Mouse (Mus musculus): Measurements from ENCODE around the gene Omp. TPM values are rescaled to one million over a fixed set of nuclear protein-coding genes. Genes with fewer than 3 reads are reported as not detected.
"Not testable (repeated sequence)": the region's sequence is repeated elsewhere in the genome, so short reads cannot be mapped to it uniquely, and the experiment has no call there.

The Omp gene
- under 1 TPM; 0.60 to 0.66 TPM for total RNA-seq (2021)
- long read RNA-seq, experiment 1, partial matches to known transcripts = 0 of 4 reads
- long read RNA-seq, experiment 1, other reads (novel, unspliced or antisense) = 0 of 4 reads
- long read RNA-seq, experiment 2 = 0 reads

- DNase-seq (ENCODE audit: low spot score in 2 of 2) = no peak
Measured at GRCm38 (mm10) chr7:98145402-98145801, at the start of gene Omp. Omp (minus strand) TSS chr7:98145502.

DNA sequence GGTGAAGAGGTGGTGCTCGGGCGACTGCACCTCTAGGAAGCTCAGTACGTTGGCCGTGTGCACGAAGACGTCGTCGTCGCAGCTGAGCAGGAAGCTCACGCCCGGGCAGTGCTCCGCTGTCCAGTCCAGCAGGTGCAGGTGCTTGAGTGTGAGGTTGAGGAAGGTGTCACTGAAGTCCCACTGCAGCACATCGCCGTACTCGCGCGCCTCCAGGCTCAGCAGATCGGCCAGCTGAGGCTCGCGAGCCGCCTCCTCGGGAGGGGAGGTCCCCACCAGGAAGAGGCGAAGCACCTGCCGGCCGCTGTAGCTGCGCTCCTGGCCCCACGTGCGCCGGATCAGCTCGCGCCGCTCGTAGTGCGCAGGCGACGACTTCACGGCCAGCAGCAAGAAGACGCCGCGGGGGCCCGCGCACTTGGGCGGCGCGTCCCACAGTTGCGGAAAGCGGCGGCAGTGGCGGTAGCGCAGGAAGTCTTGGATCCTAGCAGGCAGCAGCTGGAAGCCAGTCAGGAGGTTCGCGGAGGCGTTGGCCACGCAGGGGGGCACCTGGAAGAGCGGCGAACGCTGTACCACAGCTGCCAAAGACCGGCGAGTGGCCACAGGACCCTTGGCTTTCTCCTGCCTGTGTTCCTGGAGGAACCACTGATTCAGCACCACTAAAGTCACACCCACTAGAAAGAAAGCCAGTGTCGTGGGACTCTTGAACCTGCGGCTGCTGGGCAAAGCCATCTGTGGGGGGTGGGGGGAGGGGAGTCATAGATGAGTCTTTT is 48.9 kb upstream of the Omp start:
- peak; percentile 42 to 45 for DNase-seq (ENCODE audit: low spot score in 2 of 2)

GRCm38 (mm10) chr7:98193515-98194025 is 48.3 kb upstream of the Omp start:
- DNase-seq (ENCODE audit: low spot score in 2 of 2) = peak in 1 of 2 experiments; percentile 25

GRCm38 (mm10) chr7:98191571-98192250 is 46.4 kb upstream of the Omp start:
- DNase-seq (ENCODE audit: low spot score in 2 of 2) = no peak

- no peak for DNase-seq (ENCODE audit: low spot score in 2 of 2)
Measured at GRCm38 (mm10) chr7:98190578-98190977, 45.3 kb upstream of the Omp start.

- DNase-seq (ENCODE audit: low spot score in 2 of 2) = no peak
Measured at GRCm38 (mm10) chr7:98189745-98190144, 44.4 kb upstream of the Omp start.

DNA sequence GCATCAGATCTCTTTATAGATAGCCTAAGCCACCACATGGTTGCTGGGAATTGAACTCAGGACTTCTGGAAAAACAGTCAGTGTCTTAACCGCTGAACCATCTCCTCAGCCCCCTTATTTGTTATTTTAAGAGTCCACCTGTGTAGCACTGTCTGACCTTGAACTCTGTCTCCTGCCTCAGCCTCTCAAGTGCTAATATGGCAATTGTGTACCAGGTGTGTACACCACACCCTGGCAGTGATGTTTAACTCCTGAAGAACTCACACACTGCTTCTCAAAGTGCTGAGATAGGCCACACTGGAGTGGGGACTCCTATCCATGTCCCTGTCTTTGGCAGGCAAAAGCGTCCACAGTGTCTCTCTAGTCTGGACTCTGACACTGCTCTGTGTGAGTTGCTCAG is 43.4 kb upstream of the Omp start:
- DNase-seq (ENCODE audit: low spot score in 2 of 2) = no peak

DNA sequence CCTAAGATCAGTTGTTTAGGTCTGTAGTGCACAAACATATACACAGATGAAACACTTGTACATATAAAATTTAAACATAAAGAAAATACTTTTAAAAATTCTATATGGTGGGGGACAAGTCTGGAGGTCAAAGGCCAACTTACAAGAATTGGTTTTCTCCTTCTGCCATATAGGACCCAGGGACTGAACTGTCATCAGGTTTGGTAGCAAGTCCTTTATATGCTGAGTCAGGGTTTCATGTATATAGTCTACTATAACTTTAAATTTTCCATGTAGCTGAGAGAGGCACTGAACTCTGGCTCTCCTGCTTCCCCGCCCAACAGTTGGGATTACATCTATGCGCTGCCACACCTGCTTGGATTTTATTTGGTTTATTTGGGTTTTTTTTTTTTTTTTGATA is 42.9 kb upstream of the Omp start:
- DNase-seq (ENCODE audit: low spot score in 2 of 2) = no peak

DNA sequence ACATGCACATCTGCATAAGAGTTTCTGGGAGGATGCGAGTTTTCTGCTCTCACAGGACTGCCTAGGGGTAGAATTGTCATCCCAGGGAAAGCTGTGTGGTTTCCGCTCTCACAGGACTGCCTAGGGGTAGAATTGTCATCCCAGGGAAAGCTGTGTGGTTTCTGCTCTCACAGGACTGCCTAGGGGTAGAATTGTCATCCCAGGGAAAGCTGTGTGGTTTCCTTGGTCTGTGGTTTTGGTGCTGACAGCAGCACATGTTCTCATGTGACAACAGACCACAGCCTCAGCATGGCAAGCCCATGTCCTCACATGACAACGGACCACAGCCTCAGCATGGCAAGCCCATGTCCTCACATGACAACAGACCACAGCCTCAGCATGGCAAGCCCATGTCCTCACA is 42.0 kb upstream of the Omp start:
- not testable (repeated sequence) for DNase-seq (ENCODE audit: low spot score in 2 of 2)

DNA sequence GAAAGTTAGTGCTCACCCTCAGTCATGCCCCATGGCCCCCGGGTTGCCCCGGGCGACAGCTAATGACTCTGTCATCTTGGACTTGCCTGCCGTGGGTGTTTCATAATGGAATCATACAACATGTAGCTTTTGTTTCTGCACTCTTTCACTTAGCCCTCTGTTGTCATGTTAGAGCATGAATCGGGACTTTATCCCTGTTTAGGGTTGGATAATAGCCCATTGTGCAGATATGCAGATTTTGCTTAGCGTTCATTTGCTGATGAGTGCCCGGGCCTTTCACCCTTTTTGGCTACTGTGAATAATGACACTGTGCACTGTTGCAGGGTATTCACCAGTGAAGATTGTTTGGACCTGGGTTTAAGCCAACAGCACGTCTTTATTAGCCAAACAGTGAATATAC is 41.3 kb upstream of the Omp start:
- no peak for DNase-seq (ENCODE audit: low spot score in 2 of 2)

DNA sequence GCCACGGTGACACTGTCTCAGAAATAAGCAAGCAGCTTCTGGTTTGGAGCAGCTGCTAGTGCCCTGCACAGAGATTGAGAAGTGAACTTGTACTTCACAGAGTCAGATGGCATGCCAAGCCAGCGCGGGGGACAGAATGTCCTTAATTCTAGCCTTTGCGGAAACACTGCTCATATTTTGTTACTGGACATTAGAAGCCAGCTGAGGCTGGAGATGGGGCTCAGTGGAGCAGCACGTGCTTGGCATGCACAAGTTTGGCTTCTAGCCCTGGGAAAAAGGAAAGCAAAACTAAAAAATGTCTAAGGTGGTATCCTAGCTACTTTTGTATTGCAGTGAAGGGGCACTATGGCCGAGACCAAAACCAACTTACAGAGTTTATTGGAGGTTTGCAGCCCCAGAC is 40.0 kb upstream of the Omp start:
- DNase-seq (ENCODE audit: low spot score in 2 of 2) = no peak

DNA sequence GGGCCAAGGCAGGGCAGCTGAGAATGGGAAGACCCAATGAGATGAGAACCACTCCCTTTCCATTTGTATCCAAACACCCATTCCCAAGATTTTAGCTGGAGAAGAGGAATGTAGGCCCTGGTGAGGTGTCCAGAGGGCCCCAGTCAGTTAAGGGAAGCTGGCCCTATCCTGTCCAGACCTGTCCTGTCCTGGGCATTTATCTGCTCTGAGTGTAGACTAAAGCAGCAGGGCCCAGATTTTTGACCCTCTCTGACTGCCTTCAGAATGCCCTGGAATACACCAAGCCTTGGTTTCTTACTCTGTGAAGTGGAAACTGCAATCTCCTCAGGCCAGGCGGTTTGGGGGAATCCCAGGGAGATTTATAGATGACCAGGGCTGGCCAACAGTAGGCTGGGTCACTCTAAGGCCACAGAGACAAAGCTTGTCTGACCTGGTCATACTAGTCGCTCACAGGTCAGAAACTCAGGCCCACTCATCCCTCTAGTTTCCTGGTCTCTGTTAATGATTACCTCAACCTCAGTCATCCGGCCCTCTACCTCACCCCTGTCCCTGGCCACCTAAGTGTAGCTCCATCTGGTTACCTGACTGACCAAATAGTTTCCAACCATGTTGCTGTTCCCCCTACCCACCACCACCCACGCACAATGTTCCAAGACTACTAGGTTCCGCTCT is 33.4 kb upstream of the Omp start:
- no peak for DNase-seq (ENCODE audit: low spot score in 2 of 2)

DNA sequence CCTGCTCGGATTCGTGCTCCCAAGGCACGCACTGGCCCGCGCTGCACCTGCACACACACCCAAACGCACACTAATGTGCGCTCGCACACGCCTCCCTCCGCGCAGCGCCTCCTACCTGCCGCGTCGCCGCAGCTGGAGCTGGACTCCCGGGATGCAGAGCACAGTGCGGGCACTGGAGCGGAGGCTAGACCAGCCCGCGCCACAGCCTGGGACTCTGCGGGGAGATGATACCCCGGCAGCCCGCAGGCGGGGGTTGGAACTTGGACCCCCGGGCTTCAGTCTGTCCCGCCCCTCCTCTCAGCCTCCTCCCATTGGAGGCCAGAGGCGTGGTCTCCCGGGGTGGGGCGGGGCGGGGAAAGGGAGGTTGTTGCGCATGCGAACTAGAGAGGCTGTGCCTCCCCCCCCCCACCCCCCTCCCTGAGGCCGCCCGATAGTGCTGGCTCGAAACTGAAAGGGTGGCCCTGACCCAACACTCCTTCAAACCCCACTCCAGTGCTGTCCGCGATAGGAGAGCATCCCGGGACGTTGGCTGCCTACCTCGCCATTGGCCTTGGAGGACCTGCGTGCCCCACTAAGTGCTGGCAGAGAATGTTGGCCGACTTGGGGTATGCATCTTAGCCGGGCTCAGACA is 32.7 kb upstream of the Omp start, which contains the start of gene Capn5:
Gene Capn5 (minus strand): TSS at position 346 of the 631 bp plus-strand sequence.
- DNase-seq (ENCODE audit: low spot score in 2 of 2) = peak; percentile 45 to 61

DNA sequence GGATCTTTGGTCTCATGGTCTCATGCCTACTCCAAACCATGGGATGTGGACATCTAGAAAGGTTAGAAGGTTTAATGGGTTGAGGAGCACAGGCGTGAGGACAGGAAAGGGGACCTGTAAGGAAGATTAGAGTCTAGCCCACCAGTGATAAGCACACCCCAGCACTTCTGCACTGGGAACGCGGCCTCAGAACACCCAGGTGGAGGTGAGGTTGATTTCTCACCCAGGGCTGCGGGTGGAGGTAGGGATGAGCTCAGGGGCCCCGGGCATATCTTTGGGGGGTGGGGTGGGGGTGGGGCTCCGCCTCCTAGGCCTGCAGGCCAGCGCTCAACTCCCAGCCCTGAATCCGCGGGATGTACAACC is 32.2 kb upstream of the Omp start:
- no peak for DNase-seq (ENCODE audit: low spot score in 2 of 2)

DNA sequence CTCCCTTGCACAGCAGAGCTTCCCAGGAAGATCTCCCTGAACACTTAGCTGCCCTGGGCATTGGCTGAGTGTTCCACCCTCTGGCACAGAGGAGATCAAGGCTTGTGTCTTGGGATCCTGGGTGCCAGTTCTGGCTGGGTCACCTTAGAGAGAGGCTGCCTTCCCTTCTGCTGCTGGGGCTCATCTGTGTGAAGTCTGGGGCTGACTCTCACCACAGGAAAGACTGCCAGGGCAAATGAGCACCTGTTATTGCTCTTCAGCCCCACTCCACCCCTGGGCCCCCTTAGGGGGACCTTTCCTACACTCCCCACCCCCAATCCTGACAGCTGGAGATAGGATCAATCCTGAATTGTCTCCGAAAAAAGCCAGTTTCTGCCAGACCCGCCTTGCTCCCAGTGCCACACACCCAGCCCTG is 31.8 kb upstream of the Omp start:
- DNase-seq (ENCODE audit: low spot score in 2 of 2) = no peak

DNA sequence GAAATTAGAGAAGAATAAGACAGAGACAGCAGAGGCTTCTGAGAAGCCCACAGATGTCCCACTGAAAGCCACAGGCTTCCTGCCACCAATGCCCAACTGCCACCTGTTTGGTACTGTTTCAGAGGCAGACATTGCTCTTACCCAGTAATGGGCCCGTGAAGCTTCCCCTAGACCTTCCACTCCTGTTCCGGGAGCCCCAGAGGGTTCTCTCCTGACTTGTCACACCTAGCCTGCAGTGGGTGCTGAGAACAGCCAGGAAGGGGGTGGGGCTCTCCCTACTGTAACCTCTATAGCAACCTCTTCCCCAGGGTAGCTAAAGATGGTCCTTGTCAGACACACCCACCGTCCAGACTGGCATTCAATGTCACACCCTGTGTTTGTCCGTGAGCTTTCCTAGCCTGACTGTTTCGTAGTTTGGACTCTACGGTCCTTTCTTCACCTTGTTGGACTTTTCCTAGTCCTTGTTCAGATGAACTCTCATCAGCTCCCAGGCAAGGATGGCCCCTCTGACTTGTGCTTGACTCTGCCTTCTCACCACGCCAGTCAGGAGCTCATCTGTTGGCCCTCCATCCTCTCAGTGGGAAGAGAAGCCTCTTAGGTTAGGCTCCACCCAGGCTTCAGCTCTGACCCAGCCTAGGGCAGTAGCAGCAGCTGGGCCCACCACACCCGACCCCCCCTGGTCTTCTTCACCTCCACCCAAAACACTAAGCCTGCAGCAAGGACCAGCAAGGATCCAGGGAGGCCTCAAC is 31.2 kb upstream of the Omp start:
- DNase-seq (ENCODE audit: low spot score in 2 of 2) = no peak

- DNase-seq (ENCODE audit: low spot score in 2 of 2) = no peak
Measured at GRCm38 (mm10) chr7:98174883-98175755, 29.8 kb upstream of the Omp start.

DNA sequence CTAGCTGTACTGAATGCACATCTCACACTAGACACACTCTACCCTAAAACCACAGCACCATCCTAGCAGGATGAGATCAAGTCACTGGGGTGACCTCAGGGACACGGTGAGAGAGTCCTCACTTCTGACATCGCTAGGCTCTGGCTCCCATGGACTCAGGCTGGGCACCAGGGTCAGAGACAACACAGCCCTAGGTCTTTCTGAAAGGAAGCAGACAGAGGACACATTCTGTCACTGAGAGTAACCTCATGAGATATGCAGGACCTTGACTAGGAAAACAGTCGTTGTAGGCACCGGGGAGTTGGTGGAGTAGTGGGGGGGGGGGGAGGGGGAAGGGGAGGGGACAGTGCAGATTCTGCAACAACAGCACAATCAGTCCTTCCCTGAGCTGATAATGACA is 28.1 kb upstream of the Omp start:
- DNase-seq (ENCODE audit: low spot score in 2 of 2) = no peak

DNA sequence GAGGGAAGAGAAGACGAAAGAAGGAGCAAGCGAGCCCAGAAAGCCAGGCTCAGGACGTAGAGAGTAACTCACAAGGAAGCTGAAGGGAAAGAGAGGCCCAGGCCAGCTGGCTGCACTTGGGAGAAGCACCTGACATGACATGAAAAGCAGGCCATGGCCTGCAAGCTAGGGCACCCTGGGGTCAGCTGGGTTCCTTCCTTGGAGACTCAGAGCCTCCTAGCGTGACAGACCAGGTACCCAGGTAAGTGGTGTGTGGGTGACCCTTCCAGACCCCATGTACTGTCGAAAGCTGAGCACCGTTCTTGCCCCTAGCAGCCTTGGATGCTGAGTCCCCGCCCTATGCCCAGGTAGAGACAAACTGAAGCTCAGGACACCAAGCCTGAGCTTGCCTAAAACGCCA is 27.4 kb upstream of the Omp start:
- DNase-seq (ENCODE audit: low spot score in 2 of 2) = no peak

Data from left cerebral cortex, adult 18-20 months (tissue).